8 mouse cellular contexts compared by ENCODE assay signal in genomic region chr10:14055533-14055981, GRCm38 (mm10).
DNase-seq lines count a peak whose midpoint lies in the region; ATAC-seq lines count a peak whose summit lies in the region.

No protein-coding gene starts in this region.

- H3K27ac ChIP-seq in heart, embryonic 12.5 days (ENCODE audit: poor library complexity, severe bottlenecking): peak overlapping the region; percentile 58
- peak overlapping the region; percentile 4; the same call in 1 of the 2 replicates for H3K27ac ChIP-seq in limb, embryonic 15.5 days
- H3K27ac ChIP-seq in stomach, embryonic 16.5 days (ENCODE audit: low read length): peak overlapping the region; percentile 56; the same call in 1 of the 2 replicates

- no peak overlapping the region for H3K4me3 ChIP-seq in heart, embryonic 12.5 days
- H3K4me3 ChIP-seq in limb, embryonic 15.5 days: no peak overlapping the region
- H3K4me3 ChIP-seq in stomach, embryonic 16.5 days (replicated peaks; ENCODE audit: low read length): no peak overlapping the region

- H3K27me3 ChIP-seq in heart, embryonic 12.5 days (replicated peaks): no peaks in the 10 kb centered on the region
- no peaks in the 10 kb centered on the region for H3K27me3 ChIP-seq in limb, embryonic 15.5 days
- H3K27me3 ChIP-seq in stomach, embryonic 16.5 days (ENCODE audit: control insufficient read depth, insufficient read depth, low read length): no peaks in the 10 kb centered on the region

- peak overlapping the region; percentile 29; the same call in 1 of the 2 replicates for H3K4me2 ChIP-seq in heart, embryonic 12.5 days
- no peak overlapping the region for H3K4me2 ChIP-seq in limb, embryonic 15.5 days
- H3K4me2 ChIP-seq in stomach, embryonic 16.5 days (ENCODE audit: low read depth, low read length): no peak overlapping the region

- peak; percentile 74 for ATAC-seq in cerebellum, adult (ENCODE audit: insufficient number of reproducible peaks, low FRiP score, low TSS enrichment)
- ATAC-seq in heart, embryonic 12.5 days (ENCODE audit: insufficient number of reproducible peaks, low FRiP score): peak; percentile 23; the same call in 1 of the 2 replicates
- no peak for ATAC-seq in limb, embryonic 15.5 days (ENCODE audit: insufficient number of reproducible peaks, low FRiP score, low TSS enrichment, low read depth)
- ATAC-seq in stomach, embryonic 16.5 days (ENCODE audit: insufficient read depth, low FRiP score): peak; percentile 86; the same call in 1 of the 2 replicates

- H3K9ac ChIP-seq in heart, embryonic 12.5 days: no peak overlapping the region
- no peak overlapping the region for H3K9ac ChIP-seq in limb, embryonic 15.5 days
- no peak overlapping the region for H3K9ac ChIP-seq in stomach, embryonic 16.5 days (ENCODE audit: low read length)

- no peaks in the 10 kb centered on the region for H3K36me3 ChIP-seq in heart, embryonic 12.5 days
- no peaks in the 10 kb centered on the region for H3K36me3 ChIP-seq in limb, embryonic 15.5 days
- H3K36me3 ChIP-seq in stomach, embryonic 16.5 days (ENCODE audit: control insufficient read depth, insufficient read depth, low read length): no peaks in the 10 kb centered on the region

- 26% methylated on average over 9 of the region's 9 CpGs for WGBS in heart, embryonic 12.5 days
- WGBS in limb, embryonic 15.5 days: 39% methylated on average over 9 of the region's 9 CpGs
- WGBS in stomach, embryonic 16.5 days: 20% methylated on average over 9 of the region's 9 CpGs

- peaks cover 44% of the 10 kb centered on the region for H3K4me1 ChIP-seq in heart, embryonic 12.5 days (replicated peaks)
- H3K4me1 ChIP-seq in limb, embryonic 15.5 days: peaks cover 18% of the 10 kb centered on the region
- peaks cover 24% of the 10 kb centered on the region for H3K4me1 ChIP-seq in stomach, embryonic 16.5 days (ENCODE audit: control insufficient read depth, insufficient read depth, low read length)

- DNase-seq in cerebellum, postnatal 4 days (ENCODE audit: low spot score in 2 of 2): no peak
- peak; percentile 31 for DNase-seq in urinary bladder, postnatal 25 days (ENCODE audit: low spot score)
- DNase-seq in urinary bladder, postnatal 10 days (ENCODE audit: low spot score): no peak
- no peak for DNase-seq in thymus, postnatal 0 days (ENCODE audit: low spot score)

- no peaks in the 10 kb centered on the region for H3K9me3 ChIP-seq in heart, embryonic 12.5 days (replicated peaks)
- H3K9me3 ChIP-seq in limb, embryonic 15.5 days: no peaks in the 10 kb centered on the region
- no peaks in the 10 kb centered on the region for H3K9me3 ChIP-seq in stomach, embryonic 16.5 days (replicated peaks; ENCODE audit: control insufficient read depth, low read length)

Comparison
In these comparisons a context has a peak if more than half of its experiments do, and no peak if none do; other contexts are left out.
1. H3K27ac ChIP-seq: peak in every context shown above with its lines; median percentile 58 in heart, embryonic 12.5 days; 56 in stomach, embryonic 16.5 days; 4 in limb, embryonic 15.5 days.